Mouse (Mus musculus) thymus, adult 2 months (tissue): ENCODE measurements at regions not wholly inside any gene's neighbourhood (a gene's known extent, or its start where the extent isn't known, plus 50 kb on each side); places are given as distances from the start of the nearest gene placed in this dataset.

Source experiments
- DNase-seq: peaks from one replicate; pipeline ENCODE4 v3.0.0; 2021
- H3K27ac ChIP-seq: fragments of 200-500 bp; 2 replicates; pipeline ENCODE4 v1.5.1; 2012; ENCODE audit warnings: low read length, control low read depth; ENCODE audit not compliant: control insufficient read depth, insufficient read depth
- H3K27me3 ChIP-seq: fragments of 200-500 bp; 2 replicates; pipeline ENCODE4 v1.6.1; 2012; ENCODE audit warnings: mild to moderate bottlenecking, low read length, moderate library complexity, mixed read lengths; ENCODE audit not compliant: control insufficient read depth, insufficient read depth
- H3K36me3 ChIP-seq: fragments of 200-500 bp; 2 replicates; pipeline ENCODE4 v1.6.1; 2012; ENCODE audit warnings: mild to moderate bottlenecking, low read length, moderate library complexity; ENCODE audit not compliant: control insufficient read depth, insufficient read depth
- H3K4me1 ChIP-seq: fragments of 200-500 bp; replicated peaks from 2 replicates; pipeline ENCODE4 v1.6.1; 2012; ENCODE audit warnings: low read length; ENCODE audit not compliant: control insufficient read depth, insufficient read depth
- H3K4me3 ChIP-seq: fragments of 200-500 bp; 2 replicates; pipeline ENCODE4 v1.5.1; 2012; ENCODE audit warnings: mild to moderate bottlenecking, low read length, control low read depth, moderate library complexity; ENCODE audit not compliant: control insufficient read depth, insufficient read depth
- CTCF ChIP-seq: fragments of 200-500 bp; IDR thresholded peaks from 2 replicates; pipeline ENCODE4 v1.5.1; 2012; ENCODE audit warnings: mild to moderate bottlenecking, control low read depth, low read length, moderate library complexity, borderline replicate concordance; ENCODE audit not compliant: control insufficient read depth, poor library complexity, insufficient read depth; ENCODE audit errors: extremely low read depth
- POLR2A ChIP-seq: fragments of 200-500 bp; IDR thresholded peaks from 2 replicates; pipeline ENCODE4 v1.6.1; 2012; ENCODE audit warnings: mild to moderate bottlenecking, low read length, control low read depth, moderate library complexity; ENCODE audit not compliant: control insufficient read depth, poor library complexity, insufficient read depth; ENCODE audit errors: extremely low read depth
- WGBS: fragments of 180-500 bp; shearing (Covaris S2); methylation state at CpG from one replicate; pipeline ENCODE4 v1.1.7; 2018; 5-methylcytosine and 5-hydroxymethylcytosine counted together

- no peak overlapping the region for H3K27ac ChIP-seq
- H3K36me3 ChIP-seq = no peaks in the 10 kb centered on the region
- no peak for DNase-seq
- 97% methylated on average over 6 of the region's 6 CpGs for WGBS
- H3K4me1 ChIP-seq = peaks cover 3% of the 10 kb centered on the region; the same call in 1 of the 2 replicates
- no peaks in the 10 kb centered on the region for H3K27me3 ChIP-seq
- no peak for TF ChIP-seq POLR2A
- H3K4me3 ChIP-seq = no peak overlapping the region
Observed at GRCm38 (mm10) chr2:50578278-50579043, 281.9 kb upstream of the Mmadhc start.

- no peak overlapping the region for H3K4me3 ChIP-seq
- no peak overlapping the region for H3K27ac ChIP-seq
- no peaks in the 10 kb centered on the region for H3K27me3 ChIP-seq
- no peak for TF ChIP-seq POLR2A
- no peak for TF ChIP-seq CTCF
- DNase-seq = no peak
- peaks cover 6% of the 10 kb centered on the region for H3K4me1 ChIP-seq
- H3K36me3 ChIP-seq = no peaks in the 10 kb centered on the region
- 95% methylated on average over 9 of the region's 9 CpGs for WGBS
Observed at GRCm38 (mm10) chr2:50577736-50578135, 281.1 kb upstream of the Mmadhc start.

GRCm38 (mm10) chr2:50573455-50573854 is 276.9 kb upstream of the Mmadhc start:
- Histone ChIP-seq H3K27ac (no peak overlapping the region), H3K4me1 (peaks cover 6% of the 10 kb centered on the region), H3K4me3 (no peak overlapping the region), H3K36me3 (no peaks in the 10 kb centered on the region), H3K27me3 (no peaks in the 10 kb centered on the region)
- no peak for DNase-seq
- 62% methylated on average over 3 of the region's 3 CpGs for WGBS
- TF ChIP-seq POLR2A = no peak
- TF ChIP-seq CTCF = no peak

GRCm38 (mm10) chr2:50571021-50571420 is 274.4 kb upstream of the Mmadhc start:
- no peak for TF ChIP-seq POLR2A
- no peak for TF ChIP-seq CTCF
- Histone ChIP-seq H3K4me3 (no peak overlapping the region), H3K4me1 (peaks cover 6% of the 10 kb centered on the region), H3K27ac (no peak overlapping the region), H3K27me3 (no peaks in the 10 kb centered on the region), H3K36me3 (no peaks in the 10 kb centered on the region)
- 91% methylated on average over 4 of the region's 4 CpGs for WGBS
- DNase-seq = no peak

GRCm38 (mm10) chr2:50569502-50570285 is 273.1 kb upstream of the Mmadhc start:
- WGBS = 95% methylated on average over 7 of the region's 7 CpGs
- H3K4me1 ChIP-seq = peaks cover 6% of the 10 kb centered on the region
- no peaks in the 10 kb centered on the region for H3K36me3 ChIP-seq
- H3K27me3 ChIP-seq = no peaks in the 10 kb centered on the region
- DNase-seq = no peak
- no peak overlapping the region for H3K4me3 ChIP-seq
- no peak overlapping the region for H3K27ac ChIP-seq
- TF ChIP-seq CTCF = no peak
- TF ChIP-seq POLR2A = no peak

GRCm38 (mm10) chr2:50568777-50569501 is 272.3 kb upstream of the Mmadhc start:
- Histone ChIP-seq H3K4me1 (peaks cover 6% of the 10 kb centered on the region), H3K27ac (no peak overlapping the region), H3K27me3 (no peaks in the 10 kb centered on the region), H3K4me3 (no peak overlapping the region), H3K36me3 (no peaks in the 10 kb centered on the region)
- TF ChIP-seq POLR2A (no peak), CTCF (no peak)
- WGBS = 91% methylated on average over 8 of the region's 8 CpGs
- DNase-seq = no peak
